Mouse (Mus musculus) lung, postnatal 0 days (tissue): ENCODE results near the gene Phxr2.

Experiments
- CTCF ChIP-seq: IDR thresholded peaks from 2 replicates; pipeline ENCODE4 v1.5.1; 2016; ENCODE audit warnings: antibody characterized with exemption, mild to moderate bottlenecking
- EP300 ChIP-seq: IDR thresholded peaks from 2 replicates; pipeline ENCODE4 v1.6.1; 2016; ENCODE audit warnings: antibody characterized with exemption, mild to moderate bottlenecking, control low read depth

GRCm38 (mm10) chr10:99146596-99146995 is 20.5 kb upstream of the Phxr2 start:
- no peak for TF ChIP-seq EP300
- TF ChIP-seq CTCF = no peak
